Mouse (Mus musculus): ENCODE data around the gene Lef1. TPM values are rescaled to one million over a fixed set of nuclear protein-coding genes. Genes with fewer than 3 reads are reported as not detected.

Lef1 gene
- total RNA-seq, 1 experiment from 2014 or later, result 0.89 TPM

DNA sequence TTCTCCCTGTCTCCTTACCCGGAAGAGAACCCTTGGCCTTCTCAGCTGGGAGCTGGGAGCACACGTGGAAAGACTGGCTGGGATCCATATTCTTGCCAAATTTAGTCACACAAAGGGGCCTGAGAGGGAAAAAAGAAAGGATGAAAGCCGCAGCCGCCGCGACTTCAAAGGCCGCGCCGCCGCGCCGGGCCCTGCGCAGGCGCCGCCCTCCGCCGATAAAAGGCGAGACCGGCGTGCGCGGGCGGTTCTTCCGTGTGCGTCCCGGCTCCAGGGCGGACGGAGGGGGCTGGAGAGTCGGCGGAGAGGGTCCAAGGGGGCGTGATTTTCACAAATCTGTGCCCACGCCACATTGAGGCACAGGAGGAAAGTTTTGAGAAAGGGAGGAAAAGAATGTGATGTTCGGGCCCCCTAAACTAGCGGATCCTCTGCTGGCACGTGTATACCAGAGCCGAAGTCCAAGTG lies 4.3 kb upstream of the Lef1 start:
- no peak for ATAC-seq (replicated peaks in 1 of 2; ENCODE audit: insufficient read depth in 1 of 2, low FRiP score in 2 of 2, low TSS enrichment in 1 of 2, low read depth in 1 of 2, poor library complexity in 2 of 2, severe bottlenecking in 2 of 2)

DNA sequence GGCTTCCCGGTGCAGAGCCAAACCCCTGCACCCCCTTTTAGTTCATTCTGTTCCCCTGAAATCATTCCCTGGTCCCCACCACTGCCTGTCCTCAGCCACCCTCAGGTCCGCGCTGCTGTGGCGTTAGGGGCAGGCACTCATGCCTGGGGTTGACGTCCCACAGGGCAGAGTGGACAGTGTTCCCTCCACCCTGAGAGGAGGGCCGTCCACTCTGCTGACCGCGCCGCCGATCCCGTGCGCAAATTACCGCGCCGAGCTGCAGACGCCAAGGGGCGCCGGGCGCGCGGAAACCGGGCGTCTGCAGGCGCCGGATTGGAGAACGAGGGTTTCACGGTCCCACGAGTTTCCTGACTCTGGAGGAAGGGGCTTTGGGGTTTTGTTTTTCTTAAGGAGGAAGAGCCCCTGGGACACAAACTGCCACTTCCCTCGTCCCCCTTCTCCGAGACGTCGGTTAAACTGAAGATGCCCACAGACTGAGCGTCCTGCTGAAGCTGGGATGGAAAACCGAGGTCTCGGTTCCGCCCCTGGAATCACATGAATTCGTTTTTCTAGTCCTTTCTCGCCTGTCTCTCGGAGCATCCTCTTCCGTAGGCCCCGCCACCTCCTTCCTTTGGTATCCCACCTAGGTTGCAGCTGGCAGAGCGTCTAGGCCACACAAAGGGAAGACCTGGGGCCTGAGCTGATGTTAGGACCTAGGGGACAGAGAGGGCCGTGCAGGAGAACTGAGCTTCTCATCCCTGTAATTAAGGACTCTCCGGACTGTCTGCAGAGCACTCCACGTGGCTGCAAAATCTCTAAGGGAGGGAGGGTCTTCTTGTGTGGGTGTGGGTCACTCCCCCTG lies 3.6 kb upstream of the Lef1 start:
- no peak for ATAC-seq (replicated peaks in 1 of 2; ENCODE audit: insufficient read depth in 1 of 2, low FRiP score in 2 of 2, low TSS enrichment in 1 of 2, low read depth in 1 of 2, poor library complexity in 2 of 2, severe bottlenecking in 2 of 2)

- no peak for ATAC-seq (replicated peaks in 1 of 2; ENCODE audit: insufficient read depth in 1 of 2, low FRiP score in 2 of 2, low TSS enrichment in 1 of 2, low read depth in 1 of 2, poor library complexity in 2 of 2, severe bottlenecking in 2 of 2)
Measured at GRCm38 (mm10) chr3:131107301-131108093, 2.8 kb upstream of the Lef1 start.

DNA sequence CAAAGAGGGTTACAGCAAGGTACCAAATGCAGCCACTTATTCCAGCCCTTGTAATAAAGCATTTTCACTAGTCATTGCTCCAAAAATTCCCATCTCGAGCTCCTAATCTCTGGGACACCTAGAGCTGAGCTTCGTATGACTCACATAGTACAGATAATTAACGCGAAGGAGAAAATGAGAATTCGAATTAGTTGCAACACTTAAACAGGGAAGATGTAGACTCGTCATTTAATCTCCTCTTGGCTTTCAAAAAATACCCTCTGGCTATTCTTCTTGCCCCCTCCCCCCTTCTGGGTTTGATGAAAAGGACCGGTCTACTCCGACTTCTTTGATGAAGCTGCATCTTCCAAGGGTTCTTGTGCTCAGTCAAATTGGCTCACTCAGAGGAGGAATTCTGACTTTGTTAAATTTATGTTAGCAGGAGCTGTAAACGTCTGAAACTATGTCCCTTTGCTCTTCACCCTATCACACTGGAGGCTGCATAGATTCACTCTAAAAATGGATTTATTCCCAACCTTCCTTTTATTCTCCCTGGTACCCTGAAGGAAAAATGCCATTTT lies 2.1 kb upstream of the Lef1 start:
- ATAC-seq (replicated peaks in 1 of 2; ENCODE audit: insufficient read depth in 1 of 2, low FRiP score in 2 of 2, low TSS enrichment in 1 of 2, low read depth in 1 of 2, poor library complexity in 2 of 2, severe bottlenecking in 2 of 2), result no peak

DNA sequence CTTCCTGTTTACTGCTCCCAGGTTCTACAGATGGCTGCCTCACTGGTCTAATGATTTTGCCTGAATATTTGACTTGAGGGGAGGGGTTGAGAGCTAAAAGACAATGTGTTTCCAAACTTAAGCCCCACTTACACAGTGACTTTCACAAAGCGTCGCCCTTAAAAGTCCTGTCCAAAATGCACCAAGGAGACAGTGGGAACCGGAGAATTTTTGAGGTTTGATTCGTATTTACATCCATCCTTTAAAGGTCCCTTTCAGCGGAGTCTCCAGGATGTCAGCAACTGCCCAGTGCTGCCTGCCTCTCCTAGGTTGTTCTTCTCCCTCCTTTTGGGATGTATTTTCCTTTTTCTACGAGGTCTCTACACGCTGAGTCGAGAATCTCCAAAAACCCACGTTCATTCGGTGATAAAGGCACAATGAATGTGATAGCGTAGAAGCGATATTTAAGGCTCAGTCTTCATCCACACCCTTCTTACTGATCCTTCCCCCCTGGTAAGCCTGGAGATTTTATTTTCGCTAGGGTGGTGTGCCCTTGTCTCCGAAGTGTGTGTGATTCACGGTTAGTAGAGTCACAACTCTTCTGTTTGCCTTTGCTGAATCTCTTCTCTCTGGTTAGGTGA lies 1.1 kb upstream of the Lef1 start:
- no peak for ATAC-seq (replicated peaks in 1 of 2; ENCODE audit: insufficient read depth in 1 of 2, low FRiP score in 2 of 2, low TSS enrichment in 1 of 2, low read depth in 1 of 2, poor library complexity in 2 of 2, severe bottlenecking in 2 of 2)

DNA sequence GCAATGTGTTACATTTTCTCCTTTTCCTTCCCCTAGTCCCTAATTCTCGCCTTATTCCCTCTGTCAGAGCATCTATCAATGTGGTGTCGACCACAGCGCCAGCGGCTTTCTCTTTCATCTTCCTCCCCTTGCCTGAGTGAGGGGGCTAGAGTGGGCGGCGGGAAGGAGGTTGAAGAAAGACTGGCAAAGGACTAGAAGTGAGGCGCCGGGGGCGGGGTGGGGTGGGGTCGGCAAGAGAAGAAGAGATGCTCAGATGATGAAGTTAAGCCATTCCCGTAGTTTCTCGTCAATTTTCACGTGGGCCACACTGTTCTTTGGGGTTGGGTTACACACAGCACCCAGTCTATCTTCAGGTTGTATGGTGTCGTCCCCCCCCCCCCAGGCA lies 593 bp upstream of the Lef1 start:
- ATAC-seq (replicated peaks in 1 of 2; ENCODE audit: insufficient read depth in 1 of 2, low FRiP score in 2 of 2, low TSS enrichment in 1 of 2, low read depth in 1 of 2, poor library complexity in 2 of 2, severe bottlenecking in 2 of 2), result no peak

- no peak for ATAC-seq (replicated peaks in 1 of 2; ENCODE audit: insufficient read depth in 1 of 2, low FRiP score in 2 of 2, low TSS enrichment in 1 of 2, low read depth in 1 of 2, poor library complexity in 2 of 2, severe bottlenecking in 2 of 2)
Measured at GRCm38 (mm10) chr3:131111151-131111850, 1.0 kb downstream of the Lef1 start.

DNA sequence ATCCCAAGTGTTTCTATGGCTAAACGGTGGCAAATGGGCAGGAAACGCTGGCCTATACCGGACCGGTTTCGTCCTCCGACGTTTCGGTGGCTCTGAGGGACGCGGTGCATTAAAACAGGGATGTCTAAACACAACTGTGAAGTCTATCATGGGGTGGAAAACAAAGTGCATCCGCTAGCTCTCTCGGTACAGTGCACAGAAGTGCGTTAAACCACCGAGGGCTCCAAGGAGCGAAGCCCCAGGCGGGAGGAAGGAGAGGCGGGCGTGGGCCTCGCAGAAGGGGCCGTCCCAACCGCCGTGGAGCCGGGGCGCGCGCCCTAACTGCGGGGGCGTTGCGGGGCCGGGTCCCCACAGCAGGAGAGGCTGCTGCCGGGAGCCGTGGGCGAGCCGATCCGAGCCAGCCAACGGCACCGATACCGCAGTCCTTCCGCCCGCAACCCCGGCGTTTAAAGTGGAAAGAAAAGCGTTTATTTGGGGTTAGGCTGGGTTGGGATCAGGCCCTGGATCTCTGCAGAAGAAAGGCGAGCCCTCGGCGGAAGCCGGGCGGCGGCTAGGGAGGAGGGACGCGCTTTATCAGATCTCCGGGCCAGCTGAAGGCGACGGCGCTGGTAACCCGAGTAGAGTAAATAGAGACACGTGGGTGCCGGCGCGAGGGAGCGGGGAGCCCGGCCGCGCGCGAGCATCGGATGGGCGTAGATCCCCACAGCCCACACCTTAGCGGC lies 1.7 kb downstream of the Lef1 start:
- peak; percentile 37 to 59 for ATAC-seq (replicated peaks in 1 of 2; ENCODE audit: insufficient read depth in 1 of 2, low FRiP score in 2 of 2, low TSS enrichment in 1 of 2, low read depth in 1 of 2, poor library complexity in 2 of 2, severe bottlenecking in 2 of 2)

DNA sequence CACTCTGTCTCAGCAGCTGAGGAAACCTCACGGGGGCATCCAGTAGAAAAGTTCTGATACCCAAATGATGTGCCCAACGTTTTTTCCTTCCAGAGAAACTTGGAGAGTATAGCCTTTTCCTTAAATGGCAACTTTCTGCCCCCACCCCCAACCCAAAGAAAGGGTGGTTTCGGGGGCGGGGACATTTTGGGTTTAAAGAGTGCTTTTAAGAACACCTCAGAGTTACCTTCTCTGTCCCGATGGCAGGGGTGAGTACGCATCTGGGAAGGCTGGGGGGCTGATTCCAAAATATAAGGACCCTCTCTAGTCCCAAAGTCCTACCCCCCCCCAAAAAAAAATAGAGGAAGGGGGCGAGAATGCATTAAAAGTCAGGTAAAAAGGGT lies 2.3 kb downstream of the Lef1 start:
- no peak for ATAC-seq (replicated peaks in 1 of 2; ENCODE audit: insufficient read depth in 1 of 2, low FRiP score in 2 of 2, low TSS enrichment in 1 of 2, low read depth in 1 of 2, poor library complexity in 2 of 2, severe bottlenecking in 2 of 2)

DNA sequence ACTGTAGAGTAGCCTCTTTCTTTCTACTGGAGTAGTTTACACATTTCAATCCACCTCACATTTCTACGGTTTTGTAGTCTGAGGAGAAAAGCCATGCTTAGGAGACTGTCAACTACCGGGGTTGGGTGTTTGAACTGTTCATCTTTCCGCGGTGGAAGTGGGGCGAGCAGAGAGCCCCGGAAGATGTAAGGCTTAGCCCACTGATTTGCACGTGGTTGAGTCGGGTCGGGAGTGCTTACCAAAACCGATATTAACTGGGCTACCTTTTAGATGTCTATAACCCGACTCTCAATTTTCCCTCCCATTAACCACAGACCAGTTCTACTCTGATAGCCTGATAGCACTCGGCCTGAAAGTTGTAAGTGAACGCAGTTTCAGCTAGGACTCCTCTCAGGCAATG lies 2.8 kb downstream of the Lef1 start:
- ATAC-seq (replicated peaks in 1 of 2; ENCODE audit: insufficient read depth in 1 of 2, low FRiP score in 2 of 2, low TSS enrichment in 1 of 2, low read depth in 1 of 2, poor library complexity in 2 of 2, severe bottlenecking in 2 of 2), result no peak

DNA sequence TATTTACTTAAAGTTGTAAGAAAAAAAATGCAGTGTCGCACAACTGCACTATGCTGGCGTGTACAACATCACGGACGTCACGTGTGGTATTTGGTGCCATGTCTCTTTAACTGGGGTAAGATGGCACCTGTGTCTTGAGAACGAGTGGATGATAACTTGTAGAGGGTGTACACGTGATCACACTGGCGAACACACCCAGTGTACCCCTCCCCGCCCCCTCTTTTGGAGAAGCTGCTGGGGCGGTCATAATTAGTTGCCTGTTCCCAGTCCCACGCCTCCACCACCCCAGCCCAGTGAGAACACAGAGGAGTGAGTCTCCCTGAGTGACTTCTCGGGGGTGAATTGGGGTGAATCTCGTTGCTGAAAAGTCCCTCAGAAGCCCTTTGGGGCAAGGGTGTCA lies 5.8 kb downstream of the Lef1 start:
- ATAC-seq (replicated peaks in 1 of 2; ENCODE audit: insufficient read depth in 1 of 2, low FRiP score in 2 of 2, low TSS enrichment in 1 of 2, low read depth in 1 of 2, poor library complexity in 2 of 2, severe bottlenecking in 2 of 2), result no peak

- ATAC-seq (replicated peaks in 1 of 2; ENCODE audit: insufficient read depth in 1 of 2, low FRiP score in 2 of 2, low TSS enrichment in 1 of 2, low read depth in 1 of 2, poor library complexity in 2 of 2, severe bottlenecking in 2 of 2), result no peak
Measured at GRCm38 (mm10) chr3:131117352-131117751, 7.1 kb downstream of the Lef1 start.

- ATAC-seq (replicated peaks in 1 of 2; ENCODE audit: insufficient read depth in 1 of 2, low FRiP score in 2 of 2, low TSS enrichment in 1 of 2, low read depth in 1 of 2, poor library complexity in 2 of 2, severe bottlenecking in 2 of 2), result peak in 1 of 2 experiments; percentile 27; a peak in 1 of 4 replicates
Measured at GRCm38 (mm10) chr3:131117883-131118282, 7.6 kb downstream of the Lef1 start.

- ATAC-seq (replicated peaks in 1 of 2; ENCODE audit: insufficient read depth in 1 of 2, low FRiP score in 2 of 2, low TSS enrichment in 1 of 2, low read depth in 1 of 2, poor library complexity in 2 of 2, severe bottlenecking in 2 of 2), result no peak
Measured at GRCm38 (mm10) chr3:131119435-131119834, 9.2 kb downstream of the Lef1 start.

- ATAC-seq (replicated peaks in 1 of 2; ENCODE audit: insufficient read depth in 1 of 2, low FRiP score in 2 of 2, low TSS enrichment in 1 of 2, low read depth in 1 of 2, poor library complexity in 2 of 2, severe bottlenecking in 2 of 2), result no peak
Measured at GRCm38 (mm10) chr3:131123501-131123900, 13.2 kb downstream of the Lef1 start.

- no peak for ATAC-seq (replicated peaks in 1 of 2; ENCODE audit: insufficient read depth in 1 of 2, low FRiP score in 2 of 2, low TSS enrichment in 1 of 2, low read depth in 1 of 2, poor library complexity in 2 of 2, severe bottlenecking in 2 of 2)
Measured at GRCm38 (mm10) chr3:131125873-131126272, 15.6 kb downstream of the Lef1 start.

DNA sequence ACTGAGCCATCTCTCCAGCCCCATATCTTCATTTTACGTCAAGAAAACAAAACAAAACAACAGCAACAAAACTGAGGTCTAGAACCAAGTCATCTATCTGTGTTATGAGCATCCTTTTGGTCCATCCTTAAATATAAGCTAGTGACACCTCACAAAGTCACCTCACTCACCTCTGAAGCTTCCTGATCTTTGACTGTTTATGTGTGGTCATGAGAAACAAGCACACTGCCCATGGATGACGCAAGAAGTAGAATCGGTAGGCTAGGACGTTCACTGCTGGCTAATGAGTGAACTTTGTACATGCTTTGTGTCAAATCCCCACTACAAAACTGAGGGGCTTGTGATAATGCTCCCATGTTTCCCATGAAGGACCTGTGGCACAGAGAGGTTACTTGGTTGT lies 16.2 kb downstream of the Lef1 start:
- no peak for ATAC-seq (replicated peaks in 1 of 2; ENCODE audit: insufficient read depth in 1 of 2, low FRiP score in 2 of 2, low TSS enrichment in 1 of 2, low read depth in 1 of 2, poor library complexity in 2 of 2, severe bottlenecking in 2 of 2)

Measured in hematopoietic stem cell, adult 5-6 weeks (primary cell).